Mouse (Mus musculus) embryonic facial prominence, embryonic 15.5 days (tissue): ENCODE results near the gene Zfp3. TPM values are rescaled to one million over a fixed set of nuclear protein-coding genes. Genes with fewer than 3 reads are reported as not detected.

Experiments
- ATAC-seq: fragments of 200-750 bp; cut with Nextera tagmentation; 2 replicates; pipeline ENCODE4 v1.8.0; 2017; ENCODE audit warnings: low read depth, moderate TSS enrichment; ENCODE audit not compliant: insufficient number of reproducible peaks, low FRiP score, low TSS enrichment
- H3K27ac ChIP-seq: fragments of 300-500 bp; sonication (generic); replicated peaks from 2 replicates; pipeline ENCODE4 v1.5.1; 2015; ENCODE audit warnings: mild to moderate bottlenecking, inconsistent platforms
- H3K27me3 ChIP-seq: fragments of 300-500 bp; sonication (generic); 2 replicates; pipeline ENCODE4 v1.6.1; 2015; ENCODE audit warnings: inconsistent platforms
- H3K36me3 ChIP-seq: fragments of 300-500 bp; sonication (generic); 2 replicates; pipeline ENCODE4 v1.6.1; 2015; ENCODE audit warnings: mild to moderate bottlenecking, inconsistent platforms
- H3K4me1 ChIP-seq: fragments of 300-500 bp; sonication (generic); 2 replicates; pipeline ENCODE4 v1.6.1; 2015; ENCODE audit warnings: inconsistent platforms
- H3K4me2 ChIP-seq: fragments of 300-500 bp; sonication (generic); replicated peaks from 2 replicates; pipeline ENCODE4 v1.6.1; 2015; ENCODE audit warnings: mild to moderate bottlenecking, inconsistent platforms
- H3K4me3 ChIP-seq: fragments of 300-500 bp; sonication (generic); replicated peaks from 2 replicates; pipeline ENCODE4 v1.5.1; 2015; ENCODE audit warnings: mild to moderate bottlenecking, inconsistent platforms
- H3K9ac ChIP-seq: fragments of 300-500 bp; sonication (generic); 2 replicates; pipeline ENCODE4 v1.6.1; 2015; ENCODE audit warnings: inconsistent platforms
- H3K9me3 ChIP-seq: fragments of 300-500 bp; sonication (generic); replicated peaks from 2 replicates; pipeline ENCODE4 v1.6.1; 2016; ENCODE audit warnings: inconsistent platforms
- WGBS: fragments of 180-500 bp; shearing (Covaris S2); methylation state at CpG from one replicate; pipeline ENCODE4 v1.1.7; 2015; 5-methylcytosine and 5-hydroxymethylcytosine counted together
- polyA plus RNA-seq: library from polyadenylated mRNA; unstranded; fragments of >200 nt; fragmentation: Nextera tagmentation; extraction: Ambion mirVana; gene quantifications from 2 replicates; pipeline ENCODE4 v1.2.1, GENCODE M21; 2015

Gene Zfp3
- polyA plus RNA-seq, 1 experiment from 2014 or later, result 7.2 TPM

GRCm38 (mm10) chr11:70790426-70790825, 26.4 kb downstream of the Zfp3 start:
- H3K4me2 ChIP-seq, result no peak overlapping the region
- WGBS, result 87% methylated on average over 2 of the region's 2 CpGs

GRCm38 (mm10) chr11:70790874-70791551, 27.0 kb downstream of the Zfp3 start:
- Histone ChIP-seq H3K36me3 (no peaks in the 10 kb centered on the region), H3K4me2 (no peak overlapping the region), H3K9me3 (no peaks in the 10 kb centered on the region), H3K9ac (no peak overlapping the region), H3K27ac (no peak overlapping the region), H3K4me1 (no peaks in the 10 kb centered on the region), H3K27me3 (no peaks in the 10 kb centered on the region), H3K4me3 (no peak overlapping the region)
- WGBS, result 50% methylated on average over 7 of the region's 7 CpGs
- ATAC-seq, result no peak

More at GRCm38 (mm10) chr11:70790426-70790825, 26.4 kb downstream of the Zfp3 start:
- Histone ChIP-seq H3K9me3 (no peaks in the 10 kb centered on the region), H3K9ac (no peak overlapping the region), H3K4me3 (no peak overlapping the region), H3K4me1 (no peaks in the 10 kb centered on the region), H3K36me3 (no peaks in the 10 kb centered on the region), H3K27ac (no peak overlapping the region), H3K27me3 (no peaks in the 10 kb centered on the region)
- ATAC-seq, result no peak

GRCm38 (mm10) chr11:70791676-70792075, 27.7 kb downstream of the Zfp3 start:
- ATAC-seq, result no peak

GRCm38 (mm10) chr11:70792409-70792808, 28.4 kb downstream of the Zfp3 start:
- Histone ChIP-seq H3K9ac (no peak overlapping the region), H3K4me3 (no peak overlapping the region), H3K9me3 (no peaks in the 10 kb centered on the region), H3K36me3 (no peaks in the 10 kb centered on the region), H3K27ac (no peak overlapping the region), H3K4me2 (no peak overlapping the region), H3K4me1 (no peaks in the 10 kb centered on the region), H3K27me3 (no peaks in the 10 kb centered on the region)
- no peak for ATAC-seq
- WGBS, result 91% methylated on average over 1 of the region's 1 CpGs

More at GRCm38 (mm10) chr11:70791676-70792075, 27.7 kb downstream of the Zfp3 start:
- Histone ChIP-seq H3K4me2 (no peak overlapping the region), H3K27ac (no peak overlapping the region), H3K9me3 (no peaks in the 10 kb centered on the region), H3K4me1 (no peaks in the 10 kb centered on the region), H3K36me3 (no peaks in the 10 kb centered on the region), H3K9ac (no peak overlapping the region), H3K27me3 (no peaks in the 10 kb centered on the region), H3K4me3 (no peak overlapping the region)
- 83% methylated on average over 5 of the region's 5 CpGs for WGBS

- Histone ChIP-seq H3K9ac (no peak overlapping the region), H3K4me1 (no peaks in the 10 kb centered on the region)
Measured at GRCm38 (mm10) chr11:70802208-70802864, 38.3 kb downstream of the Zfp3 start.

GRCm38 (mm10) chr11:70802865-70803261, 38.9 kb downstream of the Zfp3 start:
- WGBS, result 71% methylated on average over 2 of the region's 2 CpGs
- Histone ChIP-seq H3K36me3 (no peaks in the 10 kb centered on the region), H3K4me3 (no peak overlapping the region), H3K4me2 (no peak overlapping the region), H3K4me1 (no peaks in the 10 kb centered on the region), H3K9me3 (no peaks in the 10 kb centered on the region), H3K9ac (no peak overlapping the region), H3K27ac (no peak overlapping the region), H3K27me3 (no peaks in the 10 kb centered on the region)
- no peak for ATAC-seq

More at GRCm38 (mm10) chr11:70802208-70802864, 38.3 kb downstream of the Zfp3 start:
- Histone ChIP-seq H3K4me2 (no peak overlapping the region), H3K9me3 (no peaks in the 10 kb centered on the region), H3K27ac (no peak overlapping the region), H3K36me3 (no peaks in the 10 kb centered on the region), H3K27me3 (no peaks in the 10 kb centered on the region), H3K4me3 (no peak overlapping the region)
- no peak for ATAC-seq
- 89% methylated on average over 2 of the region's 2 CpGs for WGBS

- no peak overlapping the region for H3K4me2 ChIP-seq
- H3K36me3 ChIP-seq, result no peaks in the 10 kb centered on the region
- H3K27ac ChIP-seq, result no peak overlapping the region
- no peak overlapping the region for H3K4me3 ChIP-seq
- H3K27me3 ChIP-seq, result no peaks in the 10 kb centered on the region
- ATAC-seq, result no peak
- 86% methylated on average over 6 of the region's 6 CpGs for WGBS
- no peaks in the 10 kb centered on the region for H3K4me1 ChIP-seq
- no peak overlapping the region for H3K9ac ChIP-seq
- H3K9me3 ChIP-seq, result no peaks in the 10 kb centered on the region
Measured at GRCm38 (mm10) chr11:70803711-70804200, 39.7 kb downstream of the Zfp3 start.

GRCm38 (mm10) chr11:70804395-70804794, 40.4 kb downstream of the Zfp3 start:
- Histone ChIP-seq H3K9ac (no peak overlapping the region), H3K4me1 (no peaks in the 10 kb centered on the region), H3K36me3 (no peaks in the 10 kb centered on the region), H3K4me2 (no peak overlapping the region), H3K9me3 (no peaks in the 10 kb centered on the region), H3K27me3 (no peaks in the 10 kb centered on the region), H3K27ac (no peak overlapping the region), H3K4me3 (no peak overlapping the region)
- no peak for ATAC-seq
- WGBS, result 81% methylated on average over 3 of the region's 3 CpGs

- no peaks in the 10 kb centered on the region for H3K9me3 ChIP-seq
- no peak overlapping the region for H3K27ac ChIP-seq
- ATAC-seq, result no peak
- WGBS, result 79% methylated on average over 8 of the region's 8 CpGs
- no peaks in the 10 kb centered on the region for H3K4me1 ChIP-seq
- no peaks in the 10 kb centered on the region for H3K36me3 ChIP-seq
- no peak overlapping the region for H3K4me2 ChIP-seq
- no peaks in the 10 kb centered on the region for H3K27me3 ChIP-seq
- no peak overlapping the region for H3K9ac ChIP-seq
- no peak overlapping the region for H3K4me3 ChIP-seq
Measured at GRCm38 (mm10) chr11:70805641-70806175, 41.7 kb downstream of the Zfp3 start.

- Histone ChIP-seq H3K4me2 (no peak overlapping the region), H3K27ac (no peak overlapping the region), H3K4me1 (no peaks in the 10 kb centered on the region), H3K27me3 (no peaks in the 10 kb centered on the region), H3K36me3 (no peaks in the 10 kb centered on the region), H3K4me3 (no peak overlapping the region), H3K9me3 (no peaks in the 10 kb centered on the region), H3K9ac (no peak overlapping the region)
- 84% methylated on average over 4 of the region's 4 CpGs for WGBS
- no peak for ATAC-seq
Measured at GRCm38 (mm10) chr11:70806697-70807096, 42.7 kb downstream of the Zfp3 start.

- no peaks in the 10 kb centered on the region for H3K27me3 ChIP-seq
Measured at GRCm38 (mm10) chr11:70807630-70808029, 43.6 kb downstream of the Zfp3 start.

More at GRCm38 (mm10) chr11:70807630-70808029, 43.6 kb downstream of the Zfp3 start:
- Histone ChIP-seq H3K4me2 (no peak overlapping the region), H3K4me3 (no peak overlapping the region), H3K36me3 (no peaks in the 10 kb centered on the region), H3K9me3 (no peaks in the 10 kb centered on the region), H3K4me1 (no peaks in the 10 kb centered on the region), H3K27ac (no peak overlapping the region), H3K9ac (no peak overlapping the region)
- ATAC-seq, result no peak
- 86% methylated on average over 4 of the region's 4 CpGs for WGBS
